Mouse (Mus musculus): ENCODE data around the gene Pknox2.

Gene Pknox2

GRCm38 (mm10) chr9:36882034-36882745 is 265.0 kb downstream of the Pknox2 start:
- DNase-seq (ENCODE audit: low spot score in 2 of 2) = no peak

GRCm38 (mm10) chr9:36881615-36882014 is 265.6 kb downstream of the Pknox2 start:
- DNase-seq (ENCODE audit: low spot score in 2 of 2) = no peak

- no peak for DNase-seq (ENCODE audit: low spot score in 2 of 2)
Observed at GRCm38 (mm10) chr9:36876787-36877186, 270.4 kb downstream of the Pknox2 start.

GRCm38 (mm10) chr9:36876313-36876712 is 270.9 kb downstream of the Pknox2 start:
- DNase-seq (ENCODE audit: low spot score in 2 of 2) = no peak

GRCm38 (mm10) chr9:36873796-36874195 is 273.4 kb downstream of the Pknox2 start:
- no peak for DNase-seq (ENCODE audit: low spot score in 2 of 2)

GRCm38 (mm10) chr9:36870263-36870662 is 276.9 kb downstream of the Pknox2 start:
- no peak for DNase-seq (ENCODE audit: low spot score in 2 of 2)

- DNase-seq (ENCODE audit: low spot score in 2 of 2) = no peak
Observed at GRCm38 (mm10) chr9:36868662-36869061, 278.5 kb downstream of the Pknox2 start.

- DNase-seq (ENCODE audit: low spot score in 2 of 2) = no peak
Observed at GRCm38 (mm10) chr9:36864862-36865813, 282.1 kb downstream of the Pknox2 start.

- no peak for DNase-seq (ENCODE audit: low spot score in 2 of 2)
Observed at GRCm38 (mm10) chr9:36863694-36864093, 283.5 kb downstream of the Pknox2 start.

GRCm38 (mm10) chr9:36862576-36862975 is 284.6 kb downstream of the Pknox2 start:
- no peak for DNase-seq (ENCODE audit: low spot score in 2 of 2)

- DNase-seq (ENCODE audit: low spot score in 2 of 2) = no peak
Observed at GRCm38 (mm10) chr9:36858677-36859076, 288.5 kb downstream of the Pknox2 start.

- DNase-seq (ENCODE audit: low spot score in 2 of 2) = no peak
Observed at GRCm38 (mm10) chr9:36857476-36858117, 289.6 kb downstream of the Pknox2 start.

- DNase-seq (ENCODE audit: low spot score in 2 of 2) = no peak
Observed at GRCm38 (mm10) chr9:36856351-36856750, 290.9 kb downstream of the Pknox2 start.

- DNase-seq (ENCODE audit: low spot score in 2 of 2) = no peak
Observed at GRCm38 (mm10) chr9:36852175-36852574, 295.0 kb downstream of the Pknox2 start.

- DNase-seq (ENCODE audit: low spot score in 2 of 2) = no peak
Observed at GRCm38 (mm10) chr9:36850091-36850490, 297.1 kb downstream of the Pknox2 start.

- no peak for DNase-seq (ENCODE audit: low spot score in 2 of 2)
Observed at GRCm38 (mm10) chr9:36848661-36849060, 298.5 kb downstream of the Pknox2 start.

- no peak for DNase-seq (ENCODE audit: low spot score in 2 of 2)
Observed at GRCm38 (mm10) chr9:36846346-36846745, 300.9 kb downstream of the Pknox2 start.

Data from frontal cortex, postnatal 25 days (tissue).